Mouse (Mus musculus) limb, embryonic 11.5 days (tissue): ENCODE measurements at regions not wholly inside any gene's neighbourhood (a gene's known extent, or its start where the extent isn't known, plus 50 kb on each side); places are given as distances from the start of the nearest gene placed in this dataset.

Source experiments
- ATAC-seq: fragments of 200-750 bp; cut with Nextera tagmentation; 2 replicates; pipeline ENCODE4 v1.8.0; 2017; ENCODE audit warnings: low read depth; ENCODE audit not compliant: insufficient number of reproducible peaks, low FRiP score, low TSS enrichment
- DNase-seq: peaks from one replicate; pipeline ENCODE4 v3.0.0-alpha.2; 2015; ENCODE audit warnings: low spot score
- H3K27ac ChIP-seq: fragments of 300-500 bp; sonication (generic); replicated peaks from 2 replicates; pipeline ENCODE4 v1.5.1; 2014; ENCODE audit warnings: low read depth, mild to moderate bottlenecking, low read length
- H3K27me3 ChIP-seq: fragments of 300-500 bp; sonication (generic); 2 replicates; pipeline ENCODE4 v1.6.1; 2014; ENCODE audit warnings: mild to moderate bottlenecking, low read length, mixed read lengths; ENCODE audit not compliant: control insufficient read depth, insufficient read depth
- H3K36me3 ChIP-seq: fragments of 300-500 bp; sonication (generic); 2 replicates; pipeline ENCODE4 v1.6.1; 2014; ENCODE audit warnings: mild to moderate bottlenecking, low read length, moderate library complexity, mixed read lengths; ENCODE audit not compliant: control insufficient read depth, insufficient read depth
- H3K4me1 ChIP-seq: fragments of 300-500 bp; sonication (generic); 2 replicates; pipeline ENCODE4 v1.6.1; 2014; ENCODE audit warnings: low read length, mixed read lengths; ENCODE audit not compliant: control insufficient read depth, insufficient read depth
- H3K4me2 ChIP-seq: fragments of 300-500 bp; sonication (generic); 2 replicates; pipeline ENCODE4 v1.6.1; 2014; ENCODE audit warnings: low read depth, mild to moderate bottlenecking, moderate library complexity; ENCODE audit not compliant: severe bottlenecking
- H3K4me3 ChIP-seq: fragments of 300-500 bp; sonication (generic); 2 replicates; pipeline ENCODE4 v1.5.1; 2014; ENCODE audit warnings: low read depth, low read length
- H3K9ac ChIP-seq: fragments of 300-500 bp; sonication (generic); 2 replicates; pipeline ENCODE4 v1.6.1; 2014; ENCODE audit warnings: mild to moderate bottlenecking, low read length
- H3K9me3 ChIP-seq: fragments of 300-500 bp; sonication (generic); 2 replicates; pipeline ENCODE4 v1.6.1; 2016; ENCODE audit warnings: low read length; ENCODE audit not compliant: control insufficient read depth
- WGBS: fragments of 180-500 bp; shearing (Covaris S2); extraction: QIAGEN DNeasy Blood & Tissue Kit; methylation state at CpG from one replicate; pipeline ENCODE4 v1.1.7; 2014; 5-methylcytosine and 5-hydroxymethylcytosine counted together

- H3K27ac ChIP-seq, result no peak overlapping the region
- no peaks in the 10 kb centered on the region for H3K9me3 ChIP-seq
- no peak overlapping the region for H3K4me2 ChIP-seq
- H3K4me1 ChIP-seq, result no peaks in the 10 kb centered on the region
- H3K27me3 ChIP-seq, result peaks cover 8% of the 10 kb centered on the region; the same call in 1 of the 2 replicates
- ATAC-seq (no peak), DNase-seq (no peak)
- WGBS, result 10% methylated on average over 4 of the region's 4 CpGs
- H3K36me3 ChIP-seq, result no peaks in the 10 kb centered on the region
- H3K9ac ChIP-seq, result no peak overlapping the region
- H3K4me3 ChIP-seq, result no peak overlapping the region
Observed at GRCm38 (mm10) chr19:6684921-6685320, 142.1 kb upstream of the Slc22a12 start.

- no peak for DNase-seq
- WGBS, result 44% methylated on average over 12 of the region's 14 CpGs
Observed at GRCm38 (mm10) chr19:6679392-6680307, 136.8 kb upstream of the Slc22a12 start.

GRCm38 (mm10) chr19:6677511-6677910 is 134.7 kb upstream of the Slc22a12 start:
- no peak overlapping the region for H3K9ac ChIP-seq
- no peaks in the 10 kb centered on the region for H3K9me3 ChIP-seq
- H3K4me3 ChIP-seq, result no peak overlapping the region
- H3K27me3 ChIP-seq, result no peaks in the 10 kb centered on the region
- DNase-seq (no peak), ATAC-seq (no peak)
- no peaks in the 10 kb centered on the region for H3K36me3 ChIP-seq
- H3K4me2 ChIP-seq, result no peak overlapping the region
- WGBS, result 87% methylated on average over 12 of the region's 12 CpGs
- H3K27ac ChIP-seq, result no peak overlapping the region
- no peaks in the 10 kb centered on the region for H3K4me1 ChIP-seq

More at GRCm38 (mm10) chr19:6679392-6680307, 136.8 kb upstream of the Slc22a12 start:
- H3K27me3 ChIP-seq, result no peaks in the 10 kb centered on the region
- no peak for ATAC-seq
- H3K4me2 ChIP-seq, result no peak overlapping the region
- no peak overlapping the region for H3K27ac ChIP-seq
- H3K9me3 ChIP-seq, result no peaks in the 10 kb centered on the region
- no peaks in the 10 kb centered on the region for H3K4me1 ChIP-seq
- no peak overlapping the region for H3K9ac ChIP-seq
- no peak overlapping the region for H3K4me3 ChIP-seq
- no peaks in the 10 kb centered on the region for H3K36me3 ChIP-seq

- Histone ChIP-seq H3K4me2 (no peak overlapping the region), H3K4me1 (no peaks in the 10 kb centered on the region), H3K27ac (no peak overlapping the region), H3K9ac (no peak overlapping the region), H3K36me3 (no peaks in the 10 kb centered on the region), H3K4me3 (no peak overlapping the region), H3K9me3 (no peaks in the 10 kb centered on the region), H3K27me3 (no peaks in the 10 kb centered on the region)
- DNase-seq (no peak), ATAC-seq (no peak)
- 42% methylated on average over 3 of the region's 3 CpGs for WGBS
Observed at GRCm38 (mm10) chr19:6675586-6675985, 132.8 kb upstream of the Slc22a12 start.

GRCm38 (mm10) chr19:6671696-6672095 is 128.9 kb upstream of the Slc22a12 start:
- no peak for ATAC-seq
- Histone ChIP-seq H3K4me1 (no peaks in the 10 kb centered on the region), H3K36me3 (no peaks in the 10 kb centered on the region), H3K9ac (no peak overlapping the region), H3K27me3 (no peaks in the 10 kb centered on the region), H3K27ac (no peak overlapping the region), H3K9me3 (no peaks in the 10 kb centered on the region), H3K4me2 (no peak overlapping the region), H3K4me3 (no peak overlapping the region)
- DNase-seq, result no peak
- WGBS, result 81% methylated on average over 6 of the region's 6 CpGs

- Histone ChIP-seq H3K9me3 (no peaks in the 10 kb centered on the region), H3K4me1 (no peaks in the 10 kb centered on the region), H3K27ac (no peak overlapping the region), H3K9ac (no peak overlapping the region), H3K4me3 (no peak overlapping the region), H3K27me3 (no peaks in the 10 kb centered on the region), H3K4me2 (no peak overlapping the region), H3K36me3 (no peaks in the 10 kb centered on the region)
- DNase-seq (no peak), ATAC-seq (no peak)
- 79% methylated on average over 8 of the region's 8 CpGs for WGBS
Observed at GRCm38 (mm10) chr19:6669881-6670280, 127.0 kb upstream of the Slc22a12 start.

GRCm38 (mm10) chr19:6668545-6668944 is 125.7 kb upstream of the Slc22a12 start:
- Histone ChIP-seq H3K36me3 (no peaks in the 10 kb centered on the region), H3K9ac (no peak overlapping the region), H3K27ac (no peak overlapping the region), H3K9me3 (no peaks in the 10 kb centered on the region), H3K4me2 (no peak overlapping the region), H3K27me3 (no peaks in the 10 kb centered on the region), H3K4me1 (no peaks in the 10 kb centered on the region), H3K4me3 (no peak overlapping the region)
- 70% methylated on average over 2 of the region's 2 CpGs for WGBS
- ATAC-seq (no peak), DNase-seq (no peak)

- ATAC-seq, result no peak
- Histone ChIP-seq H3K4me1 (no peaks in the 10 kb centered on the region), H3K4me2 (no peak overlapping the region), H3K27ac (no peak overlapping the region), H3K9me3 (no peaks in the 10 kb centered on the region), H3K27me3 (no peaks in the 10 kb centered on the region), H3K9ac (no peak overlapping the region), H3K36me3 (no peaks in the 10 kb centered on the region), H3K4me3 (no peak overlapping the region)
- no peak for DNase-seq
- WGBS, result 80% methylated on average over 6 of the region's 6 CpGs
Observed at GRCm38 (mm10) chr19:6666187-6666722, 123.4 kb upstream of the Slc22a12 start.
